Comparison of ENCODE assay signal across 9 mouse cellular contexts in genomic region chr5:30914101-30914635, GRCm38 (mm10). TPM values are rescaled to one million over a fixed set of nuclear protein-coding genes. Genes with fewer than 3 reads are reported as not detected.
DNase-seq lines count a peak whose midpoint lies in the region; ATAC-seq lines count a peak whose summit lies in the region.
"Had no signal": no experiment of that assay in that cellular context is flagged by ENCODE, and none has a peak within 500 bp of the region (broad histone marks: within the 10 kb centered on the region; RNA-seq: fewer than 3 reads in every experiment).

No protein-coding gene starts in this region.

- WGBS in kidney, embryonic 15.5 days: 29% methylated on average over 7 of the region's 7 CpGs
- WGBS in hindbrain, embryonic 15.5 days: 82% methylated on average over 7 of the region's 7 CpGs
- 87% methylated on average over 7 of the region's 7 CpGs for WGBS in midbrain, embryonic 16.5 days

- intact Hi-C loops in left cerebral cortex, postnatal 10 days (cut with DNase I): no loop called here

- no peak for ATAC-seq in kidney, embryonic 15.5 days (replicated peaks; ENCODE audit: low FRiP score)
- ATAC-seq in hindbrain, embryonic 15.5 days (ENCODE audit: low FRiP score, low read depth): no peak
- no peak for ATAC-seq in midbrain, embryonic 16.5 days

- peaks cover 25% of the 10 kb centered on the region for H3K36me3 ChIP-seq in kidney, embryonic 15.5 days
- H3K36me3 ChIP-seq in hindbrain, embryonic 15.5 days: no peaks in the 10 kb centered on the region
- H3K36me3 ChIP-seq in midbrain, embryonic 16.5 days (ENCODE audit: control insufficient read depth, insufficient read depth, low read length): no peaks in the 10 kb centered on the region

- peak overlapping the region; percentile 64 for H3K9ac ChIP-seq in kidney, embryonic 15.5 days
- H3K9ac ChIP-seq in hindbrain, embryonic 15.5 days: no peak overlapping the region
- peak overlapping the region; percentile 31; the same call in 1 of the 2 replicates for H3K9ac ChIP-seq in midbrain, embryonic 16.5 days (ENCODE audit: low read depth, low read length)

- peak overlapping the region; percentile 56 for H3K4me3 ChIP-seq in kidney, embryonic 15.5 days (replicated peaks)
- H3K4me3 ChIP-seq in brown adipose tissue, adult 24 weeks (ENCODE audit: insufficient read depth, low read depth, low read length): peak overlapping the region; percentile 55
- H3K4me3 ChIP-seq in hindbrain, embryonic 15.5 days: peak overlapping the region; percentile 11; the same call in 1 of the 2 replicates
- peak overlapping the region; percentile 4; the same call in 1 of the 2 replicates for H3K4me3 ChIP-seq in midbrain, embryonic 16.5 days (ENCODE audit: low read depth, low read length)

- H3K27me3 ChIP-seq in kidney, embryonic 15.5 days: no peaks in the 10 kb centered on the region
- no peaks in the 10 kb centered on the region for H3K27me3 ChIP-seq in hindbrain, embryonic 15.5 days
- no peaks in the 10 kb centered on the region for H3K27me3 ChIP-seq in midbrain, embryonic 16.5 days (ENCODE audit: control insufficient read depth, insufficient read depth, low read depth, low read length)

- peak overlapping the region; percentile 96 for H3K27ac ChIP-seq in kidney, embryonic 15.5 days
- peak overlapping the region; percentile 79 for H3K27ac ChIP-seq in brown adipose tissue, adult 24 weeks (replicated peaks; ENCODE audit: low read depth, low read length)
- H3K27ac ChIP-seq in hindbrain, embryonic 15.5 days (replicated peaks): peak overlapping the region; percentile 59; the same call in 1 of the 2 replicates
- peak overlapping the region; percentile 54 for H3K27ac ChIP-seq in midbrain, embryonic 16.5 days (ENCODE audit: low read length)

- H3K9me3 ChIP-seq in kidney, embryonic 15.5 days (replicated peaks): no peaks in the 10 kb centered on the region
- H3K9me3 ChIP-seq in hindbrain, embryonic 15.5 days: no peaks in the 10 kb centered on the region
- no peaks in the 10 kb centered on the region for H3K9me3 ChIP-seq in midbrain, embryonic 16.5 days (replicated peaks; ENCODE audit: control insufficient read depth, low read length, poor library complexity, severe bottlenecking)

- H3K4me2 ChIP-seq in kidney, embryonic 15.5 days: peak overlapping the region; percentile 62
- H3K4me2 ChIP-seq in hindbrain, embryonic 15.5 days: peak overlapping the region; percentile 38
- peak overlapping the region; percentile 18; the same call in 1 of the 2 replicates for H3K4me2 ChIP-seq in midbrain, embryonic 16.5 days (ENCODE audit: low read length)

- no peak for DNase-seq in kidney, adult 9 months
- no peak for DNase-seq in right cerebral cortex, adult 2 months (ENCODE audit: low spot score in 2 of 2)
- DNase-seq in left cerebral cortex, postnatal 10 days (ENCODE audit: extremely low spot score in 1 of 2, low spot score in 2 of 2): no peak
- no peak for DNase-seq in gastrocnemius, postnatal 4 days (ENCODE audit: low spot score in 2 of 2)
- DNase-seq: gastrocnemius, postnatal 36 days had no signal

- H3K4me1 ChIP-seq in kidney, embryonic 15.5 days: peaks cover 91% of the 10 kb centered on the region
- H3K4me1 ChIP-seq in brown adipose tissue, adult 24 weeks (ENCODE audit: control insufficient read depth, insufficient read depth, insufficient read length, low read length): peaks cover 45% of the 10 kb centered on the region
- H3K4me1 ChIP-seq in hindbrain, embryonic 15.5 days (replicated peaks): peaks cover 24% of the 10 kb centered on the region
- H3K4me1 ChIP-seq in midbrain, embryonic 16.5 days (ENCODE audit: control insufficient read depth, insufficient read depth, low read length): peaks cover 4% of the 10 kb centered on the region

RNA-seq across cellular contexts. Expression of gene Emilin1, which starts 1.0 kb away (rescaled TPM):
- 258 and 306 TPM in 2 replicates for polyA plus RNA-seq in kidney, embryonic 15.5 days (2015; fragmentation: Nextera tagmentation; extraction: Ambion mirVana)
- polyA plus RNA-seq in brown adipose tissue, adult 24 weeks (2012; ENCODE audit: insufficient read depth, insufficient read length, missing spikeins): 2.4 and 3.6 TPM in 2 replicates
- polyA plus RNA-seq in hindbrain, embryonic 15.5 days (2015; fragmentation: Nextera tagmentation; extraction: Ambion mirVana): 17.0 and 17.5 TPM in 2 replicates
- 11.7 and 12.3 TPM in 2 replicates for polyA plus RNA-seq in midbrain, embryonic 16.5 days (2015; fragmentation: Nextera tagmentation; extraction: Ambion mirVana)
- total RNA-seq in left cerebral cortex, postnatal 10 days (2021): 1 to 10 TPM; 5.1 to 5.5 TPM
- total RNA-seq in gastrocnemius, postnatal 4 days (2021): 100 to 1,000 TPM in 1 of 2 experiments, 10 to 100 TPM in 1; 86.8 to 104 TPM

RNA-seq across cellular contexts. Expression of gene Ost4, which starts 6.6 kb away (rescaled TPM):
- 491 and 504 TPM in 2 replicates for polyA plus RNA-seq in kidney, embryonic 15.5 days (2015; fragmentation: Nextera tagmentation; extraction: Ambion mirVana)
- 357 and 467 TPM in 2 replicates for polyA plus RNA-seq in brown adipose tissue, adult 24 weeks (2012; ENCODE audit: insufficient read depth, insufficient read length, missing spikeins)
- 242 and 266 TPM in 2 replicates for polyA plus RNA-seq in hindbrain, embryonic 15.5 days (2015; fragmentation: Nextera tagmentation; extraction: Ambion mirVana)
- polyA plus RNA-seq in midbrain, embryonic 16.5 days (2015; fragmentation: Nextera tagmentation; extraction: Ambion mirVana): 202 and 215 TPM in 2 replicates
- 100 to 1,000 TPM in 1 of 2 experiments, 10 to 100 TPM in 1; 98.0 to 102 TPM for total RNA-seq in left cerebral cortex, postnatal 10 days (2021)
- 100 to 1,000 TPM; 171 to 194 TPM for total RNA-seq in gastrocnemius, postnatal 4 days (2021)

RNA-seq across cellular contexts. Expression of gene Khk, which starts 7.1 kb away (rescaled TPM):
- 29.3 and 29.7 TPM in 2 replicates for polyA plus RNA-seq in kidney, embryonic 15.5 days (2015; fragmentation: Nextera tagmentation; extraction: Ambion mirVana)
- 27.8 and 28.8 TPM in 2 replicates for polyA plus RNA-seq in brown adipose tissue, adult 24 weeks (2012; ENCODE audit: insufficient read depth, insufficient read length, missing spikeins)
- 9.9 and 10.7 TPM in 2 replicates for polyA plus RNA-seq in hindbrain, embryonic 15.5 days (2015; fragmentation: Nextera tagmentation; extraction: Ambion mirVana)
- polyA plus RNA-seq in midbrain, embryonic 16.5 days (2015; fragmentation: Nextera tagmentation; extraction: Ambion mirVana): 9.6 and 9.9 TPM in 2 replicates
- total RNA-seq in left cerebral cortex, postnatal 10 days (2021): 1 to 10 TPM; 7.3 to 8.0 TPM
- 10 to 100 TPM; 26.7 to 29.8 TPM for total RNA-seq in gastrocnemius, postnatal 4 days (2021)

RNA-seq across cellular contexts. Expression of gene Agbl5, which starts 25.7 kb away (rescaled TPM):
- polyA plus RNA-seq in kidney, embryonic 15.5 days (2015; fragmentation: Nextera tagmentation; extraction: Ambion mirVana): 20.6 and 25.9 TPM in 2 replicates
- polyA plus RNA-seq in brown adipose tissue, adult 24 weeks (2012; ENCODE audit: insufficient read depth, insufficient read length, missing spikeins): 1.7 and 2.9 TPM in 2 replicates
- 20.6 and 25.7 TPM in 2 replicates for polyA plus RNA-seq in hindbrain, embryonic 15.5 days (2015; fragmentation: Nextera tagmentation; extraction: Ambion mirVana)
- 24.1 and 24.5 TPM in 2 replicates for polyA plus RNA-seq in midbrain, embryonic 16.5 days (2015; fragmentation: Nextera tagmentation; extraction: Ambion mirVana)
- 10 to 100 TPM; 19.5 to 22.2 TPM for total RNA-seq in left cerebral cortex, postnatal 10 days (2021)
- total RNA-seq in gastrocnemius, postnatal 4 days (2021): 10 to 100 TPM in 1 of 2 experiments, 1 to 10 TPM in 1; 8.3 to 10.0 TPM

RNA-seq across cellular contexts. Expression of gene Cgref1, which starts 31.2 kb away (rescaled TPM):
- 12.5 and 17.4 TPM in 2 replicates for polyA plus RNA-seq in kidney, embryonic 15.5 days (2015; fragmentation: Nextera tagmentation; extraction: Ambion mirVana)
- polyA plus RNA-seq in brown adipose tissue, adult 24 weeks (2012; ENCODE audit: insufficient read depth, insufficient read length, missing spikeins): 1.0 TPM in 1 of 2 replicates, not detected in the other
- 67.3 and 68.4 TPM in 2 replicates for polyA plus RNA-seq in hindbrain, embryonic 15.5 days (2015; fragmentation: Nextera tagmentation; extraction: Ambion mirVana)
- 68.2 and 86.8 TPM in 2 replicates for polyA plus RNA-seq in midbrain, embryonic 16.5 days (2015; fragmentation: Nextera tagmentation; extraction: Ambion mirVana)
- total RNA-seq in left cerebral cortex, postnatal 10 days (2021): 10 to 100 TPM; 61.1 to 62.5 TPM
- 1 to 10 TPM; 9.5 to 10.0 TPM for total RNA-seq in gastrocnemius, postnatal 4 days (2021)

Comparison
In these comparisons a context has a peak if more than half of its experiments do, and no peak if none do; other contexts are left out.
1. H3K4me3 ChIP-seq: peak in every context shown above with its lines; median percentile 56 in kidney, embryonic 15.5 days; 55 in brown adipose tissue, adult 24 weeks; 11 in hindbrain, embryonic 15.5 days; 4 in midbrain, embryonic 16.5 days.
2. RNA of gene Emilin1, which starts 1.0 kb away (polyA plus RNA-seq): 258 to 306 TPM in kidney, embryonic 15.5 days; 17.0 to 17.5 TPM in hindbrain, embryonic 15.5 days, 11.7 to 12.3 TPM in midbrain, embryonic 16.5 days and 2.4 to 3.6 TPM in brown adipose tissue, adult 24 weeks; every median in the first group is over 10 times any median in the second.
3. Peak in every context shown above with its lines, with median percentiles within 50 percentile points of each other: H3K27ac ChIP-seq and H3K4me2 ChIP-seq.